Mouse (Mus musculus): ENCODE results near the gene Stac2. TPM values are rescaled to one million over a fixed set of nuclear protein-coding genes. Genes with fewer than 3 reads are reported as not detected.
A peak's percentile ranks its signal among the peaks of the same experiment; 100 is the strongest.

Stac2 gene
- polyA plus RNA-seq, 1 experiment from 2014 or later: 0.29 TPM

DNA sequence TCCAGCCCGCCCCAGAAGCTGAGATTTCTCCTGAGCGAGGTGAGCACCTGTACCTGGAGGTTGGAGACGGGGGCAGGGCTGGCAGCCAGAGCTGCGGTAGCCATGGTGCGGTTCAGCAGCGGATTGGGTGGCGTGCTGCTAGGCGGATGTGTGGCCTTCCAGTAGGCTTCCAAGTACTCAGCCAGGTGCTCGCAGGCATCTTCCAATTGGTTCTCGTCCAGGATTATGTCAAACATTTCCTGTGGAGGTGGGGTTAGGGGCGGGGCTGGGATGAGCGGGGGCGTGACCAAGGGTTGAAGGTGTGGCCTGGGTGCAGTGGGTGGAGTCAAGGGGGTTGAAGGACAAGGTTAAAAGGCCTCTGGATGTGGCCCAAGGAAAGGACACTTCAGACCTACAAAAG lies 48.2 kb downstream of the Stac2 start:
- Histone ChIP-seq H3K9ac (ENCODE audit: low read depth, low read length) (no peak overlapping the region), H3K36me3 (ENCODE audit: control insufficient read depth, insufficient read depth, low read length) (peaks cover 2% of the 10 kb centered on the region; the same call in 1 of the 2 replicates), H3K4me1 (ENCODE audit: control insufficient read depth, insufficient read depth, low read length) (peaks cover 7% of the 10 kb centered on the region), H3K27me3 (replicated peaks; ENCODE audit: control insufficient read depth, insufficient read depth, low read length) (peaks cover 12% of the 10 kb centered on the region; the same call in 1 of the 2 replicates), H3K4me3 (ENCODE audit: low read length) (no peak overlapping the region), H3K9me3 (ENCODE audit: control insufficient read depth, low read length) (no peaks in the 10 kb centered on the region), H3K4me2 (ENCODE audit: low read depth, low read length) (no peak overlapping the region), H3K27ac (ENCODE audit: low read length) (no peak overlapping the region)
- peak; percentile 65 for ATAC-seq
- WGBS: 44% methylated on average over 13 of the region's 13 CpGs

DNA sequence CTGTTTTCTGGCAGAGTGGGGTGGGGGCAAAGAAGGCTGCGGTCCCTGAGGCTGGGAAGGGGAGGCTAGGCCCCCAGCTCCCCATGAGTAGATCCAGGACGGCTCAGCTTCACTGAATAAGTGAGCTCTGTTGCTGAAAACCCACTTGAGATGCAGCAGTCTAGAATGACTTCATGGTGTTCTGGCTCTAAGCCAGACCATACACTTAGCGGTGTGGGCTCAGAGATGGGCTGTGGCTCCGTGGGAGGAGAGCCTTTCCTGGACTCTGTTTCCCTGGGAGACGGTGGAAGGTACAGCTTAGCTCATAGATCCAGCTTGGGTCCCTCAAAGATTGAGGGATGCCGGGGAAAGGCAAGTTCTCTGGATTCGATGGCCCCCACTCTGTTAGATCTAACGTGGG lies 49.1 kb downstream of the Stac2 start:
- no peak overlapping the region for H3K4me2 ChIP-seq (ENCODE audit: low read depth, low read length)
- WGBS: 63% methylated on average over 8 of the region's 8 CpGs
- peaks cover 7% of the 10 kb centered on the region for H3K4me1 ChIP-seq (ENCODE audit: control insufficient read depth, insufficient read depth, low read length)
- peak; percentile 29; the same call in 1 of the 2 replicates for ATAC-seq
- no peak overlapping the region for H3K4me3 ChIP-seq (ENCODE audit: low read length)
- no peaks in the 10 kb centered on the region for H3K9me3 ChIP-seq (ENCODE audit: control insufficient read depth, low read length)
- H3K9ac ChIP-seq (ENCODE audit: low read depth, low read length): no peak overlapping the region
- peaks cover 12% of the 10 kb centered on the region; the same call in 1 of the 2 replicates for H3K27me3 ChIP-seq (replicated peaks; ENCODE audit: control insufficient read depth, insufficient read depth, low read length)
- peaks cover 2% of the 10 kb centered on the region; the same call in 1 of the 2 replicates for H3K36me3 ChIP-seq (ENCODE audit: control insufficient read depth, insufficient read depth, low read length)
- no peak overlapping the region for H3K27ac ChIP-seq (ENCODE audit: low read length)

DNA sequence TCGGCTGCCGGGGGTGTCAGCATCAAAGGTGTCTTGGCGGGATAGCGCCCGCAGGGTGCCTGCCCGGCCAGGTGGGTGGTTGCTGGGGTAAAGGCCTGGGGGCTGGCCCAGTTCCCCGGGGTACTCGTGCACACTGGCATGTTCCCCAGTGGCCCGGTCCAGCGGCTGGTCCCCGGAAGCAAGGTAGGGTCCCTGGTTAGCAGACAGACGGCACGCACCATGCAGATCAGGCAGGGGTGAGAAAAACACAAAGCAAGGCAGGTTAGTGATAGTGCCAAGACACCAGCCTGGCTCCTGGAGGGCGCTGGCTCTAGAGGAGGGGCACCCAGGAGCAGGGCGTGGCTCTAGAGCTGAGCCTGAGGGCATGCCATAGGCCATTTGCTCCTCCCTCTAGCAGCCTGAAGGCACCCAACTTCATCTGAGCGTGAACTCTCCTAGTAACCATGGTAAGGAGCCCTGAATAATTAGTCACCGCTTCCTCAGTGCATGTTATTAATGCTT lies 50.0 kb downstream of the Stac2 start:
- Histone ChIP-seq H3K36me3 (ENCODE audit: control insufficient read depth, insufficient read depth, low read length) (peaks cover 2% of the 10 kb centered on the region; the same call in 1 of the 2 replicates), H3K27ac (ENCODE audit: low read length) (no peak overlapping the region), H3K4me3 (ENCODE audit: low read length) (peak overlapping the region; percentile 31), H3K9me3 (ENCODE audit: control insufficient read depth, low read length) (no peaks in the 10 kb centered on the region), H3K27me3 (replicated peaks; ENCODE audit: control insufficient read depth, insufficient read depth, low read length) (peaks cover 12% of the 10 kb centered on the region; the same call in 1 of the 2 replicates), H3K9ac (ENCODE audit: low read depth, low read length) (no peak overlapping the region), H3K4me1 (ENCODE audit: control insufficient read depth, insufficient read depth, low read length) (peaks cover 7% of the 10 kb centered on the region), H3K4me2 (ENCODE audit: low read depth, low read length) (peak overlapping the region; percentile 48)
- WGBS: 49% methylated on average over 17 of the region's 17 CpGs
- peak; percentile 42 for ATAC-seq

DNA sequence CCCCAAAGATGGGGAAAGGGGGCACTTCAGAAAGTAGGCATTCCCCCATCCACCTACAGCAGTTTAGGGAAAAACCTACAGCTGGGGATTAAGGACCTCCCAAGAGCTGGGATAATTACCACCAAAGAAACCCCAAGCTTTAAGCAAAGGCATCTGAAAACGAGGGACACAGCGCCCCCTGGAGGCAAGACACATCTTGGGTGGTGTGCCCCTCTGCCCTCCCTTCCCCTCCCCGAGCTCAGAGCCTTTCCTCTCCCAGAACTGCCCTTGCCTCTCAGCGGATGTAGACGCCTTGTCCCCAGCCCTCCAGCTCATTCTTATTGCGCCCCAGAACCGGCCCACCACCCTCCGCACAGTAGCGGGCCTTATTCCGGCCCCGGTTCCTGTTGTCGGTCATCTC lies 50.6 kb downstream of the Stac2 start:
- no peak for ATAC-seq
- Histone ChIP-seq H3K4me2 (ENCODE audit: low read depth, low read length) (peak overlapping the region; percentile 48), H3K27me3 (replicated peaks; ENCODE audit: control insufficient read depth, insufficient read depth, low read length) (peaks cover 12% of the 10 kb centered on the region; the same call in 1 of the 2 replicates), H3K27ac (ENCODE audit: low read length) (no peak overlapping the region), H3K9ac (ENCODE audit: low read depth, low read length) (no peak overlapping the region), H3K4me1 (ENCODE audit: control insufficient read depth, insufficient read depth, low read length) (peaks cover 7% of the 10 kb centered on the region), H3K36me3 (ENCODE audit: control insufficient read depth, insufficient read depth, low read length) (peaks cover 2% of the 10 kb centered on the region; the same call in 1 of the 2 replicates), H3K4me3 (ENCODE audit: low read length) (peak overlapping the region; percentile 31), H3K9me3 (ENCODE audit: control insufficient read depth, low read length) (no peaks in the 10 kb centered on the region)
- 18% methylated on average over 12 of the region's 12 CpGs for WGBS

DNA sequence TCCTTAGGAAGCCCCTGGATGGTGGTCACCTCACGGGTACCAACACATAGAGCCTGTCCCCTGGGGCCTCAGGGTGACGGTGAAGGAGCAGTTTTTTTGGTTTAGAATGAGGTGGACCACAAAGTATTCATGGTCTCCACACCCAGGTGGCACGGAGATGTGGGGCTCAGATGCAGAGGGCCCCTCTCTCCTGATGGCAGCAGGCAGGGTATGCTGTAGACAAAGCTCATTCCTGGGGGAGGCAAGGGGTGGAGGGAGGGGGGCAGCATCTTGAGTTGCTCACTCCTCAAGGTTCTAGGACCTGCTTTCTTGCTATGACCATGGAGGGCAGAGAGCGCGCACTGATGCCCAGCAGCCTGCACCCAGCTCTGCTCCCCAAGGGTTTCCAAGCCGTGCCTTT lies 51.3 kb downstream of the Stac2 start:
- no peak for ATAC-seq
- Histone ChIP-seq H3K4me3 (ENCODE audit: low read length) (no peak overlapping the region), H3K9ac (ENCODE audit: low read depth, low read length) (no peak overlapping the region), H3K9me3 (ENCODE audit: control insufficient read depth, low read length) (no peaks in the 10 kb centered on the region), H3K4me1 (ENCODE audit: control insufficient read depth, insufficient read depth, low read length) (peaks cover 7% of the 10 kb centered on the region), H3K27ac (ENCODE audit: low read length) (no peak overlapping the region), H3K27me3 (replicated peaks; ENCODE audit: control insufficient read depth, insufficient read depth, low read length) (peaks cover 12% of the 10 kb centered on the region; the same call in 1 of the 2 replicates), H3K36me3 (ENCODE audit: control insufficient read depth, insufficient read depth, low read length) (peaks cover 2% of the 10 kb centered on the region; the same call in 1 of the 2 replicates), H3K4me2 (ENCODE audit: low read depth, low read length) (no peak overlapping the region)
- 61% methylated on average over 6 of the region's 6 CpGs for WGBS

DNA sequence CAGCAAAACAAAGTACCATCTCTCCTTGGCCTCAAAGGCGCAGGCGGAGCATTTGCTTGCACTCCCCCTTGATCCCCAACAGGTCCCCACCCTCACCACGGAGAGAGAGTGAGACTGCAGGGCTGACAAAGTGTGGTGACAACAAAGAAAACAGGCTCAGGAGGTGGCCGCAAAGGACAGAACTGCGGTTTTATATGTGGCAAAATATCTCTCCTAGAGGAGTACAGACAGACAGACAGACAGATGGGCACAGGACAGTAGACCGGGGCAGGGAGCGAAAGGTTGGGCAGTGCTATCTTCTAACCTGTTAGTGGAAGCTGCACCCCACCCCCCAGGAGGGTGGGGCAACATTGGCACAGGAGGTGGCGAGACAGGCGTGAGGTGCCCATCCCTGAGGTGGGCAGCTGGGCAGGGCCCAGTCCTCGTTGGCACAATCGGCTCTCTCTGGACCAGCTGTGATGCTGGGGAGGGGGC lies 51.9 kb downstream of the Stac2 start:
- WGBS: 33% methylated on average over 11 of the region's 11 CpGs
- H3K9me3 ChIP-seq (ENCODE audit: control insufficient read depth, low read length): no peaks in the 10 kb centered on the region
- H3K27ac ChIP-seq (ENCODE audit: low read length): no peak overlapping the region
- H3K36me3 ChIP-seq (ENCODE audit: control insufficient read depth, insufficient read depth, low read length): peaks cover 2% of the 10 kb centered on the region; the same call in 1 of the 2 replicates
- H3K4me2 ChIP-seq (ENCODE audit: low read depth, low read length): no peak overlapping the region
- no peak overlapping the region for H3K4me3 ChIP-seq (ENCODE audit: low read length)
- H3K9ac ChIP-seq (ENCODE audit: low read depth, low read length): no peak overlapping the region
- peaks cover 7% of the 10 kb centered on the region for H3K4me1 ChIP-seq (ENCODE audit: control insufficient read depth, insufficient read depth, low read length)
- H3K27me3 ChIP-seq (replicated peaks; ENCODE audit: control insufficient read depth, insufficient read depth, low read length): peaks cover 12% of the 10 kb centered on the region; the same call in 1 of the 2 replicates
- ATAC-seq: no peak

DNA sequence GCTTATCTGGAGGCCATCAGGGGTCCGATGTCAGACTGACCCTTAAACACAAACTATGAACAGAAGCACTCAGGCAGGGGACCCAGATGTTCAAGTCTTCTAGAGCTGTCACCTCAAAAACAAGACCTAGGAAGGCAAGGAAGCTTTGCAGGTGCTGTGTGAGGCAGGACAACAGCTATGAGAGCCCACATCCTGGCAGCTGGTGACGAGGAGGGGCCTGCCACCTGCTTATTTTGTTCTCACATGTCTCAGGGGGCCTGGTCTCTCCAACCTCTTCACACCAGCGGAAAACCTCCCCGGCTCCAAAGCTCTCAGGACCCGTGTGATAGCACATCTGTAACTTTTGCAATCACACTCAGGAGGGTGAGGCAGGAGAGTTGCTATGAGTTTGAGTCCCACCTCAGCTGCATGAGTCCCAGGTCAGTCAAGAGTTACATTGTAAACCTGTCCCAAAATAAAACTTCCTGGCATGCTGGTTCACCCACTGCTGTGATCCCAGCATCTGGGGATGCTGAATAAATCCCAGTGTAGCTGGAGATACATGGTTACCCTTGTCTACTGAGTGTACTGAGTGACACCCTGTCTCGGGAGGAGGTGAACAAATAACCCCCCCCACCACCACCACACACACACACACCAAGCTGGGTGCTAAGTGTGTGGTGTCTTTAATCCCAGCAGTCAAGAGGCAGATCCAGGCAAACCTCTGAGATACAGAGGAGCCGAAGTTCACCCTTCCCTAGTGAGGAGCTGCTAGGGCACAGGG lies 52.7 kb downstream of the Stac2 start:
- Histone ChIP-seq H3K4me3 (ENCODE audit: low read length) (no peak overlapping the region), H3K9ac (ENCODE audit: low read depth, low read length) (no peak overlapping the region), H3K4me2 (ENCODE audit: low read depth, low read length) (no peak overlapping the region), H3K27me3 (replicated peaks; ENCODE audit: control insufficient read depth, insufficient read depth, low read length) (peaks cover 12% of the 10 kb centered on the region; the same call in 1 of the 2 replicates), H3K4me1 (ENCODE audit: control insufficient read depth, insufficient read depth, low read length) (peaks cover 8% of the 10 kb centered on the region), H3K27ac (ENCODE audit: low read length) (no peak overlapping the region), H3K9me3 (ENCODE audit: control insufficient read depth, low read length) (no peaks in the 10 kb centered on the region), H3K36me3 (ENCODE audit: control insufficient read depth, insufficient read depth, low read length) (peaks cover 2% of the 10 kb centered on the region; the same call in 1 of the 2 replicates)
- ATAC-seq: no peak
- WGBS: 26% methylated on average over 7 of the region's 7 CpGs

DNA sequence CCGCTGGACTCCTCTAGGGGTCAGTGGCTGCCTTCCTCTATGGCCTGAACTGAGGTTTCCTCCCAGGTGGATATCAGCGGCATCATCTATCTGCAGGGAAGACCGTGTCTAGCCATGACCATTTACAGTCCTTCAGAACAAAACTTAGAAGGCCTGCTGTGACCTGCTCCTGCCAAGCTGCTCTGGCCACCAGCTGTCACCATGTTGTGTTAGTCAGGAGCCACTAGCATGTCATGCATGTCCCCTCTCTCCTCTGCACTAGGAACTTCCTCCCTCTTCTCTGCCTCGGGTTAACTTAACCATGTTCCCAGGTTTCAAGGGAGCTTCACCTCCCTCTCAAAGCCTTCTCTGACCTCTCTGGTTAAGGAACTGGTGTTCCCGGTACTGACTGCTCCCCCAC lies 53.5 kb downstream of the Stac2 start:
- WGBS: 53% methylated on average over 5 of the region's 5 CpGs
- peaks cover 17% of the 10 kb centered on the region for H3K4me1 ChIP-seq (ENCODE audit: control insufficient read depth, insufficient read depth, low read length)
- ATAC-seq: no peak

DNA sequence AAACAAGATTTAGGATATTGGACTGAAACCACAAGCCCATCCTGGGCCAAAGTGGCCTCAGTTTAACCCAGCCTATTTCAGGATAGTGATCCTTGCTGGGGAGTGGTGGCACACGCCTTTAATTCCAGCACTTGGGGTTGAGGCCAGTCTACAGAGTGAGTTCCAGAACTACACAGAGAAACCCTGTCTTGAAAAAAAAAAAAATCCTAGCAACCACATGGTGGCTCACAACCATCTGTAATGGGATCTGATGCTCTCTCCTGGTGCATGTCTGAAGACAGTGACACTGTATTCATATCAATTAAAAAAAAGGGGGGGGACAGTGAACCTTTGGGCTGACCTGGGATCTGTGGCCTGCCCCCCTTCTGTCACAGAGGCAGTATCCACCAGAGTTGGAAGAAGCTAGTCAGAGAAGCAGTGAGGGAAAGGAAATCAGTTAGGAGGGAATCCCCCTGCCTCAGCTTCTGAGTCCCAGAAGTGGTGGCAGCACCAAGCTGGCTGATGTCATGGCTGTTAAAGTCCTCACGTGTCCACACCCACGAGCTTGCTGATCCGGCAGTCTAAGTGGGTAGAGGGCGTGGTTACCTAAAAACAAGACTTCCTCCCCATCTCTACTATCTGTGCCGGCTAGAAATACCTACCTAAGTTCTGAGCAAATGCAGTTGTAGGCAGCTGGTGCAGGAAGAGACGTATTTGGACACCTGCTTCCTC lies 54.2 kb downstream of the Stac2 start:
- Histone ChIP-seq H3K36me3 (ENCODE audit: control insufficient read depth, insufficient read depth, low read length) (no peaks in the 10 kb centered on the region; the same call in 1 of the 2 replicates), H3K4me2 (ENCODE audit: low read depth, low read length) (no peak overlapping the region), H3K27ac (ENCODE audit: low read length) (no peak overlapping the region), H3K4me1 (ENCODE audit: control insufficient read depth, insufficient read depth, low read length) (peaks cover 22% of the 10 kb centered on the region), H3K4me3 (ENCODE audit: low read length) (no peak overlapping the region), H3K9ac (ENCODE audit: low read depth, low read length) (no peak overlapping the region), H3K27me3 (replicated peaks; ENCODE audit: control insufficient read depth, insufficient read depth, low read length) (peaks cover 12% of the 10 kb centered on the region; the same call in 1 of the 2 replicates), H3K9me3 (ENCODE audit: control insufficient read depth, low read length) (no peaks in the 10 kb centered on the region)
- no peak for ATAC-seq
- 54% methylated on average over 7 of the region's 7 CpGs for WGBS

More for the DNA sequence above, 53.5 kb downstream of the Stac2 start:
- no peak overlapping the region for H3K4me3 ChIP-seq (ENCODE audit: low read length)
- peaks cover 12% of the 10 kb centered on the region; the same call in 1 of the 2 replicates for H3K27me3 ChIP-seq (replicated peaks; ENCODE audit: control insufficient read depth, insufficient read depth, low read length)
- H3K9me3 ChIP-seq (ENCODE audit: control insufficient read depth, low read length): no peaks in the 10 kb centered on the region
- H3K4me2 ChIP-seq (ENCODE audit: low read depth, low read length): no peak overlapping the region
- H3K27ac ChIP-seq (ENCODE audit: low read length): no peak overlapping the region
- no peaks in the 10 kb centered on the region; the same call in 1 of the 2 replicates for H3K36me3 ChIP-seq (ENCODE audit: control insufficient read depth, insufficient read depth, low read length)
- no peak overlapping the region for H3K9ac ChIP-seq (ENCODE audit: low read depth, low read length)

All from intestine, embryonic 16.5 days (tissue).